Mouse (Mus musculus) mammary gland, adult 2 months (tissue): ENCODE data around the gene Ttf1. TPM values are rescaled to one million over a fixed set of nuclear protein-coding genes. Genes with fewer than 3 reads are reported as not detected.

Experiments
- polyA plus RNA-seq: library from polyadenylated mRNA; depleted of rRNA; stranded (reverse); fragments of >200 nt; gene quantifications from 2 replicates; pipeline ENCODE4 v1.2.3, GENCODE M21; 2012; ENCODE audit warnings: low replicate concordance; rRNA removed

The Ttf1 gene
- polyA plus RNA-seq: 4.9 and 9.9 TPM in 2 replicates

GRCm38 (mm10) chr2:29060135-29060597, at the start of gene Ttf1:
Gene Ttf1, plus strand, starts transcription at chr2:29060262.

GRCm38 (mm10) chr2:29054991-29055390, 5.1 kb upstream of the Ttf1 start, which contains the start of gene Cfap77:
Gene Cfap77, minus strand, starts transcription at chr2:29055066.

GRCm38 (mm10) chr2:29123907-29124569, 64.0 kb downstream of the Ttf1 start, which contains the start of gene Setx:
Gene Setx, plus strand, starts transcription at chr2:29124181.

Other genes with a start within 250 kb of the Ttf1 start
- gene Gtf3c4, start 219.9 kb upstream of the Ttf1 start, polyA plus RNA-seq: 9.9 and 10.4 TPM in 2 replicates
- gene Ddx31, start 219.9 kb upstream of the Ttf1 start, polyA plus RNA-seq: 4.4 and 4.9 TPM in 2 replicates
- 0.11 TPM in 1 of 2 replicates, not detected in the other for gene Barhl1, start 143.6 kb upstream of the Ttf1 start, polyA plus RNA-seq
- 0.26 and 0.68 TPM in 2 replicates for gene Cfap77, start 5.2 kb upstream of the Ttf1 start, polyA plus RNA-seq
- 6.6 and 10.5 TPM in 2 replicates for gene Setx, start 63.9 kb downstream of the Ttf1 start, polyA plus RNA-seq
- 35.3 and 75.6 TPM in 2 replicates for gene Ntng2, start 192.7 kb downstream of the Ttf1 start, polyA plus RNA-seq